Mouse (Mus musculus) ovary, adult 18-20 months (tissue): ENCODE data around the gene Mtif2.

Experiments used
- DNase-seq: peaks from one replicate; pipeline ENCODE4 v3.0.0; 2022; ENCODE audit warnings: low spot score, mixed read lengths

Gene Mtif2

DNA sequence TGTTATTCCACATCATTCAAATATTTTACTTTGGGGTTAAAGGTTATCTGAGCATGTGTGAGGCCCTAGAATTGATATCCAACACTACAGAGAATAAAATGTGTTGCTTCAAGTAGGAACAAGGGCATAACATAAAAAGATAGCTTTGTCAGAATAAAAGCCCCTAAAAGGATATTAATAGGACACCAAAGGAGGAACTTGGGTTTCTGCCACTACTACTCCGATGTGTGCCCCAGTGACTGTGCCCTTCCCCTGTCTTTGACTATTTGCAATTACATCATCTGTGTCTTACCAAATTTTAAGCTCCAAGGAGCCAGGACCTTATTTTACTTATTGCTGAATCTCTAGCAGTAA, 23.2 kb downstream of the Mtif2 start:
- no peak for DNase-seq

DNA sequence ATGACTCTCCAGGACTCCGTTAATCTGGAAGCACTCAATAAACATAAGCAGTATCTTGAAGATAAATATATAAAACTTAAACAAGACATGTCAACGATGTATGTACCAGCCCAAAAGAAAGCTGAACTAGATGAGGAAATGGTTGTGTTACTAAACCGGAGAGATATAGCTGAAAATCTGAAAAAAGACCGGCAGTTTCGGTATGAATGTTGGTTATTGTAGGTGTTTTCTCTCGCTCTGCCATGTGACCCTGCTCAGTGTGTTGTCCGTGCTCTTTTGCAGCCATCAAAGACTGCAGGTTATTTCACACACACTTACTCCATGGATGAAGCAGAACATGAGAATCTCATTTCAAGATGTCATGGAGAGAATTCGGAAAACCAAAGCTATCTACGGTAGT, 34.2 kb downstream of the Mtif2 start:
- DNase-seq, result no peak

DNA sequence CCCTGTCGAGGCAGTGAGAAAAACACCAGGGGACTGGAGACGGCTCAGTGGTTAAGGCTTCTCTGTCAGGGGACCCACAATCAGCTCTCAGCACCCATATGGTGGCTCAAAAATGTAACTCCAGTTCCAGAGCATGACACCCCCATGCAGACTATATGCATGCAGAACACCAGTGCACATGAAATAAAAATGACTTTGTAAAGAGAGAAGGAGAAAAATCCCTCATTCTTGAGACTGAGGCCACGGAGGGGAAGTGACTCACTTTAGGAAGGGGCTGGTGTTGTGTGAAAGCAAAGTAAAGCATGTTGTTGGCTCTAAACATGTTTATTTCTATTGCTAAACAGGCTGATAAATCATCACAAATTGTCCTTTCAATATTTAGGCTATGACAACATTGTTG, 34.8 kb downstream of the Mtif2 start:
- DNase-seq, result no peak

GRCm38 (mm10) chr11:29563406-29563805, 37.2 kb downstream of the Mtif2 start:
- no peak for DNase-seq

- no peak for DNase-seq
Observed at GRCm38 (mm10) chr11:29571536-29571935, 45.3 kb downstream of the Mtif2 start.

DNA sequence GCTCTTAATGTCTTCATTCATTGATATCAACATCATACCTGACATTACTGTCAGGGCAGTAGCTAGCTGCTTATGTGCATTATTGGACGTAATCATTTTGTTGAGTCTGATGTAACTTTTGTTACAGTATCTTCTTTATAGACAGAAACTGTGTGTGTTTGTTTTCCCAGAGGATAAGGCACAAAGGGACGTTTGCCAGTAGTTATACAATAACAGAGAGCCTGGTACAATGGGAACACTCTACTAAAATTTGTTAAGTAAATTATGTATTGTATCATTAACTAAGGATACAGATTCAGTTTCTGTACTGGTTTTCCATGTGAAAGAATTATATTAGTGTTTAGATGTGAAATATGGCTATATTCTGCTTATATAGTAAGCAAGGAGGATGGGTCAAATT, 46.4 kb downstream of the Mtif2 start:
- no peak for DNase-seq

DNA sequence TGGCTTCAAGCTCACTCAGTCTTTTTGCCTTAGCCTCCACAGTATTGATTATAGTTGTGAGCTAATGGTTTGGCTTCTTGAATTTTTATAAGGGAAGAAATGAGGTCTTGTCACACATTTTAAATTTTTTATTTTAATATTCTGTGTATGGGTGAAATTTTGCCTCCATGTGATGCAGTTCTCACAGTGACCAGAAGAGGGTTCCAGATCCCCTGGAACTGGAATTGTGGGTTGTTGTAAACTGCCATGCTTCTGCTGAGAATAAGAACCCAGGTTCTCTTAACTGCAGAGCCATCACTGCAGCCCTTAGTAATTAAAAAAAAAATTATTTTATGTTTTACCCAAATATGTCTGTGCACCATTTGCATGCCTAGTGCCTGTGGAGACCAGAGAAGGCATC, 53.4 kb downstream of the Mtif2 start:
- no peak for DNase-seq
